Mouse (Mus musculus): ENCODE measurements around the gene BC034090. TPM values are rescaled to one million over a fixed set of nuclear protein-coding genes. Genes with fewer than 3 reads are reported as not detected.

The BC034090 gene
- polyA plus RNA-seq, 1 experiment from 2014 or later: 4.0 TPM

DNA sequence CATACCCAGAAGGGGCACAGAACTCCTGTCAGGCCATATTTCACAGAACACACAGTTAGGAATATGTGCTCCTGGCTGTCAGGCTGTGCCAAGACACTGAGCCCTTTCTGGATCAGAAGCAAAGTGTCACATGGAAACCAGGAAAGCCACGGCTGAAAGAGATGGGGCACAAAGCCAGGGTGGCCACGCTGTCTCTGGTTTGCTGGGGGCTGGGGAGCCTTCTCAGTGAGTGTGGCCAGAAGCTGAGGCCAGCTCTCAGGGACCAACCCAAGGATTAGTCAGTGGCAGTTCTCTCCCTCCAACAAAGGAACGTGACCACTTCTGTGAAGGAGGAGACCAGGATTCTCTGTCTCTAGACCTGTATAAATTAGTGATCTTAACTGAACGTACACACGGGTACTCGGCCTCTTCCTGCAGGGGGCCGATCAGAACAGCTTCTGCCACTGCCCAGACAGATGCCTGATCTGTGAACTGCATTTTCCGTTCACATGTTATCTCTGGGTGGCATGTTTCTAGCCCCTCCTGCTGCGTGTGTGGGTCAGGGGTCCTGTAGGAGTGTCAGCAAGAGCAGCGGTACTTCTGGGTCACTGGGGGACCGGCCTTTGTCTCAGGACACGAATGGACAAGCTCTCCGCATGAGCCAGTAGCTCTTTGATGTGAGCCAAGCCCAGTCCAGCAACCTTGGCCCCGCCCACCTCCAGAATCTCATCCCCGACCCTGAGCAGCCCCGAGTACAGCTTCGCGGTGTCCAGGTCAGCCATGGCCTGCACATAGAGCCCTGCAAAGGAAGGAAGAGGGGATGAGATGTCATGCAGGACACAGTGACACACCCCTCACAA, 31.1 kb downstream of the BC034090 start:
- Histone ChIP-seq H3K27ac (peak overlapping the region; percentile 77), H3K4me1 (replicated peaks; ENCODE audit: control insufficient read depth, insufficient read depth, low read length) (peaks cover 55% of the 10 kb centered on the region), H3K4me3 (replicated peaks; ENCODE audit: low read length) (no peak overlapping the region), H3K27me3 (ENCODE audit: control insufficient read depth, insufficient read depth, low read length) (no peaks in the 10 kb centered on the region), H3K36me3 (replicated peaks; ENCODE audit: control insufficient read depth, insufficient read depth) (no peaks in the 10 kb centered on the region), H3K9me3 (ENCODE audit: control insufficient read depth, low read length) (no peaks in the 10 kb centered on the region), H3K9ac (0 out of 2 replicates have a peak overlapping the region, but pooled peaks have one; percentile 37), H3K4me2 (replicated peaks) (no peak overlapping the region)
- ATAC-seq (ENCODE audit: low FRiP score): peak; percentile 16; the same call in 1 of the 2 replicates
- 10% methylated on average over 18 of the region's 18 CpGs for WGBS
- no peak for DNase-seq (ENCODE audit: low spot score)

- Histone ChIP-seq H3K27me3 (ENCODE audit: control insufficient read depth, insufficient read depth, low read length) (no peaks in the 10 kb centered on the region), H3K36me3 (replicated peaks; ENCODE audit: control insufficient read depth, insufficient read depth) (peaks cover 4% of the 10 kb centered on the region; the same call in 1 of the 2 replicates), H3K4me3 (replicated peaks; ENCODE audit: low read length) (no peak overlapping the region), H3K9ac (peak overlapping the region; percentile 29; the same call in 1 of the 2 replicates), H3K4me1 (replicated peaks; ENCODE audit: control insufficient read depth, insufficient read depth, low read length) (peaks cover 55% of the 10 kb centered on the region), H3K9me3 (ENCODE audit: control insufficient read depth, low read length) (no peaks in the 10 kb centered on the region), H3K27ac (peak overlapping the region; percentile 77), H3K4me2 (replicated peaks) (no peak overlapping the region)
- DNase-seq (ENCODE audit: low spot score) (no peak), ATAC-seq (ENCODE audit: low FRiP score) (peak; percentile 44; the same call in 1 of the 2 replicates)
- 3% methylated on average over 6 of the region's 6 CpGs for WGBS
Measured at GRCm38 (mm10) chr1:155212493-155212892, 31.8 kb downstream of the BC034090 start.

- Histone ChIP-seq H3K4me1 (replicated peaks; ENCODE audit: control insufficient read depth, insufficient read depth, low read length) (peaks cover 55% of the 10 kb centered on the region), H3K36me3 (replicated peaks; ENCODE audit: control insufficient read depth, insufficient read depth) (peaks cover 8% of the 10 kb centered on the region; the same call in 1 of the 2 replicates), H3K4me3 (replicated peaks; ENCODE audit: low read length) (no peak overlapping the region), H3K27ac (peak overlapping the region; percentile 77), H3K9me3 (ENCODE audit: control insufficient read depth, low read length) (no peaks in the 10 kb centered on the region), H3K4me2 (replicated peaks) (no peak overlapping the region), H3K9ac (peak overlapping the region; percentile 29; the same call in 1 of the 2 replicates), H3K27me3 (ENCODE audit: control insufficient read depth, insufficient read depth, low read length) (no peaks in the 10 kb centered on the region)
- 32% methylated on average over 4 of the region's 4 CpGs for WGBS
- no peak for DNase-seq (ENCODE audit: low spot score)
- ATAC-seq (ENCODE audit: low FRiP score): no peak
Measured at GRCm38 (mm10) chr1:155212081-155212480, 32.2 kb downstream of the BC034090 start.

GRCm38 (mm10) chr1:155211017-155211416, 33.2 kb downstream of the BC034090 start:
- ATAC-seq (ENCODE audit: low FRiP score): no peak

GRCm38 (mm10) chr1:155210011-155210763, 34.1 kb downstream of the BC034090 start:
- ATAC-seq (ENCODE audit: low FRiP score): peak; percentile 44; the same call in 1 of the 2 replicates
- Histone ChIP-seq H3K9me3 (ENCODE audit: control insufficient read depth, low read length) (no peaks in the 10 kb centered on the region), H3K27me3 (ENCODE audit: control insufficient read depth, insufficient read depth, low read length) (no peaks in the 10 kb centered on the region), H3K4me2 (replicated peaks) (no peak overlapping the region), H3K27ac (peak overlapping the region; percentile 50), H3K4me1 (replicated peaks; ENCODE audit: control insufficient read depth, insufficient read depth, low read length) (peaks cover 60% of the 10 kb centered on the region), H3K9ac (no peak overlapping the region), H3K36me3 (replicated peaks; ENCODE audit: control insufficient read depth, insufficient read depth) (peaks cover 16% of the 10 kb centered on the region; the same call in 1 of the 2 replicates), H3K4me3 (replicated peaks; ENCODE audit: low read length) (no peak overlapping the region)
- WGBS: 67% methylated on average over 11 of the region's 11 CpGs
- no peak for DNase-seq (ENCODE audit: low spot score)

More at GRCm38 (mm10) chr1:155211017-155211416, 33.2 kb downstream of the BC034090 start:
- H3K4me2 ChIP-seq (replicated peaks): no peak overlapping the region
- no peak overlapping the region; the same call in 1 of the 2 replicates for H3K27ac ChIP-seq
- WGBS: 63% methylated on average over 7 of the region's 7 CpGs
- no peaks in the 10 kb centered on the region for H3K27me3 ChIP-seq (ENCODE audit: control insufficient read depth, insufficient read depth, low read length)
- H3K4me1 ChIP-seq (replicated peaks; ENCODE audit: control insufficient read depth, insufficient read depth, low read length): peaks cover 52% of the 10 kb centered on the region
- no peak for DNase-seq (ENCODE audit: low spot score)
- peaks cover 16% of the 10 kb centered on the region; the same call in 1 of the 2 replicates for H3K36me3 ChIP-seq (replicated peaks; ENCODE audit: control insufficient read depth, insufficient read depth)
- no peaks in the 10 kb centered on the region for H3K9me3 ChIP-seq (ENCODE audit: control insufficient read depth, low read length)
- no peak overlapping the region for H3K9ac ChIP-seq
- no peak overlapping the region for H3K4me3 ChIP-seq (replicated peaks; ENCODE audit: low read length)

DNA sequence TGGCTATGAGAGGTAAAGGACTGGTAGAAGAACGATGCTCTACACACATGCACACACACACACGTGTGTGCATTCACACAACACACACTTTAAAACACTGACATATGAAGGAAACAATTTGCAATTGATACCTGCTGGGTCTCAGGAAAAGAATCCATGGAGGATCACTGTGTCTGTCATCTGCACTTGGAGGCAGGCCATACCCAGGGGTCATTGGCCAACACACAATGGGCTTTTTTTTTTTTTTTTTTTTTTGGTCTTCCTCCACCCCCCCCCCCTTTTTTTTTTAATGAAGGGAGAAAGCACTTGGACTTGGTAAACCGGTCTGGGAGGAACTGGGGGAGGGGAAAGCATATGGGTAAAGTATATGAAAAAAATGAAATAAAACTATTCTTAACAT, 36.4 kb downstream of the BC034090 start:
- H3K4me1 ChIP-seq (replicated peaks; ENCODE audit: control insufficient read depth, insufficient read depth, low read length): peaks cover 61% of the 10 kb centered on the region
- DNase-seq (ENCODE audit: low spot score) (no peak), ATAC-seq (ENCODE audit: low FRiP score) (no peak)
- no peaks in the 10 kb centered on the region for H3K9me3 ChIP-seq (ENCODE audit: control insufficient read depth, low read length)
- peaks cover 19% of the 10 kb centered on the region for H3K36me3 ChIP-seq (replicated peaks; ENCODE audit: control insufficient read depth, insufficient read depth)
- no peak overlapping the region for H3K4me3 ChIP-seq (replicated peaks; ENCODE audit: low read length)
- no peak overlapping the region for H3K4me2 ChIP-seq (replicated peaks)
- H3K27me3 ChIP-seq (ENCODE audit: control insufficient read depth, insufficient read depth, low read length): no peaks in the 10 kb centered on the region
- 79% methylated on average over 3 of the region's 3 CpGs for WGBS
- H3K27ac ChIP-seq: no peak overlapping the region
- no peak overlapping the region for H3K9ac ChIP-seq

DNA sequence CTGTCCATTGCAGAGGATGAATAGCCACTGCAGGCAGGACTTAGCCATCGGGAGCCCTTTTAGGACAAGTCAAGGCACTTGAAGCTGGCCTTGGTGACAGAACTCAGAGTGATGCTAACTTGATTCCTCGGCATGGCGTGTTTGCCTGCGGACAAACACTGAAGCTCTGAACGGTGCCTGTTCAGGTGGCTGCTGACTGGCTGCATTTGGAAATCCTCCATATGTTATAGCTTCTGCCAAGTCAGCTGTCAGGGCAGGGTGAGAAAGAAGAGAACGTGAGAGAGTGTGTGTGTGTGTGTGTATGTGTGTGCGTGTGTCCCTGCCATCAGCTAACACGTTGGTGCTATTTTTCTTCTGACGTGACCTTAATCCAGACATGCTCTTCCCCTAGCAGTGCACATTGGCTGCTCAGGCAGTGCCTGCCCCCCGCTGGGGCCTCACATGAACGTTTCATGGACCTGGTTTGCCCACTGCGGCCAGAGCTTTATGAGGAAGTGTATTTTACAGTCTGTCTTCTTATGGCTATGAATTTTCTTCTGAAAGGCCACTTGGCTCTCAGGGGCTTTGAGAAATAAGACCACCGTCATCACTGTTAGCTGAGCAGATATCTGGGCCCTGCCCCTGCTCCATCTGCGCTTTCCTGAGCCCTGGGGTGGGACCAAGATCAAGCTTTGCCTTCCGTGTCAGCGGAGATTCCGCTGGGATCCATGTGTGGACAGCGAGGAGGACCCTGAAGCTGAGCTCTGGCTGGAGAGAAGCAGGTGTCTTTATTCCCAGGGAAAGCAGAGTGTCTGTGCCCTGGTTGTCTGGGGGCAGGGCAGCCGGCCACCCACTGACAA, 38.2 kb downstream of the BC034090 start:
- H3K36me3 ChIP-seq (replicated peaks; ENCODE audit: control insufficient read depth, insufficient read depth): peaks cover 32% of the 10 kb centered on the region
- 55% methylated on average over 19 of the region's 19 CpGs for WGBS
- no peak overlapping the region for H3K4me3 ChIP-seq (replicated peaks; ENCODE audit: low read length)
- no peaks in the 10 kb centered on the region for H3K9me3 ChIP-seq (ENCODE audit: control insufficient read depth, low read length)
- no peak overlapping the region for H3K9ac ChIP-seq
- peaks cover 58% of the 10 kb centered on the region for H3K4me1 ChIP-seq (replicated peaks; ENCODE audit: control insufficient read depth, insufficient read depth, low read length)
- H3K4me2 ChIP-seq (replicated peaks): no peak overlapping the region
- no peak for ATAC-seq (ENCODE audit: low FRiP score)
- H3K27ac ChIP-seq: peak overlapping the region; percentile 21
- DNase-seq (ENCODE audit: low spot score): no peak
- H3K27me3 ChIP-seq (ENCODE audit: control insufficient read depth, insufficient read depth, low read length): no peaks in the 10 kb centered on the region

- H3K27ac ChIP-seq: peak overlapping the region; percentile 21
- H3K4me2 ChIP-seq (replicated peaks): no peak overlapping the region
- H3K9me3 ChIP-seq (ENCODE audit: control insufficient read depth, low read length): no peaks in the 10 kb centered on the region
- H3K4me3 ChIP-seq (replicated peaks; ENCODE audit: low read length): no peak overlapping the region
- ATAC-seq (ENCODE audit: low FRiP score): no peak
- DNase-seq (ENCODE audit: low spot score): no peak
- H3K4me1 ChIP-seq (replicated peaks; ENCODE audit: control insufficient read depth, insufficient read depth, low read length): peaks cover 53% of the 10 kb centered on the region
- no peaks in the 10 kb centered on the region for H3K27me3 ChIP-seq (ENCODE audit: control insufficient read depth, insufficient read depth, low read length)
- WGBS: 61% methylated on average over 7 of the region's 7 CpGs
- H3K36me3 ChIP-seq (replicated peaks; ENCODE audit: control insufficient read depth, insufficient read depth): peaks cover 37% of the 10 kb centered on the region
- no peak overlapping the region for H3K9ac ChIP-seq
Measured at GRCm38 (mm10) chr1:155205311-155205710, 38.9 kb downstream of the BC034090 start.

All from hindbrain, embryonic 14.5 days (tissue).